Mouse (Mus musculus): ENCODE measurements around the gene Rpl36al. TPM values are rescaled to one million over a fixed set of nuclear protein-coding genes. Genes with fewer than 3 reads are reported as not detected.

The Rpl36al gene
- total RNA-seq (2014; rRNA removed) (412 and 466 TPM in 2 replicates), polyA plus RNA-seq (2012; rRNA removed) (129 and 148 TPM in 2 replicates)

- Histone ChIP-seq H3K27me3 (ENCODE audit: control insufficient read depth, insufficient read depth, low read length) (no peaks in the 10 kb centered on the region), H3K36me3 (ENCODE audit: control insufficient read depth, insufficient read depth, low read length) (peaks cover 3% of the 10 kb centered on the region; the same call in 1 of the 2 replicates), H3K27ac (replicated peaks; ENCODE audit: insufficient read depth, low read depth, low read length) (peak within 1 kb of the TSS; percentile 91), H3K4me1 (ENCODE audit: control insufficient read depth, insufficient read depth, low read length) (peaks cover 15% of the 10 kb centered on the region), H3K9ac (ENCODE audit: low read depth, low read length) (peak within 1 kb of the TSS; percentile 91), H3K4me3 (ENCODE audit: insufficient read depth, low read depth, low read length) (peak within 1 kb of the TSS; percentile 86), H3K79me2 (ENCODE audit: control insufficient read depth, insufficient read depth, low read length) (peaks cover 11% of the 10 kb centered on the region; the same call in 1 of the 2 replicates)
- TF ChIP-seq CTCF (IDR thresholded peaks at IDR 0.05; ENCODE audit: low read depth, low read length) = no peak
- TF ChIP-seq POLR2A (IDR thresholded peaks at IDR 0.05; ENCODE audit: extremely low read depth, insufficient read depth, low read length) = peak; percentile 94
- WGBS = under 1% methylated on average over 84 of the region's 84 CpGs
- DNase-seq (ENCODE audit: extremely low read depth, low read depth, low spot score) = peak; percentile 89
Measured at GRCm38 (mm10) chr12:69183583-69184308, at the start of gene Rpl36al, which contains the start of gene Mgat2. Rpl36al (minus strand) TSS chr12:69184083. Mgat2 (plus strand) TSS chr12:69184157.

- 57% methylated on average over 2 of the region's 2 CpGs for WGBS
- DNase-seq (ENCODE audit: extremely low read depth, low read depth, low spot score) = no peak
- Histone ChIP-seq H3K27me3 (ENCODE audit: control insufficient read depth, insufficient read depth, low read length) (no peaks in the 10 kb centered on the region), H3K9ac (ENCODE audit: low read depth, low read length) (no peak overlapping the region), H3K79me2 (ENCODE audit: control insufficient read depth, insufficient read depth, low read length) (no peaks in the 10 kb centered on the region), H3K4me1 (ENCODE audit: control insufficient read depth, insufficient read depth, low read length) (no peaks in the 10 kb centered on the region), H3K36me3 (ENCODE audit: control insufficient read depth, insufficient read depth, low read length) (no peaks in the 10 kb centered on the region), H3K4me3 (ENCODE audit: insufficient read depth, low read depth, low read length) (no peak overlapping the region), H3K27ac (replicated peaks; ENCODE audit: insufficient read depth, low read depth, low read length) (no peak overlapping the region)
- TF ChIP-seq CTCF (IDR thresholded peaks at IDR 0.05; ENCODE audit: low read depth, low read length) (0 out of 2 replicates have a peak, but pooled peaks have one; percentile 17), POLR2A (IDR thresholded peaks at IDR 0.05; ENCODE audit: extremely low read depth, insufficient read depth, low read length) (no peak)
Measured at GRCm38 (mm10) chr12:69229251-69229650, 45.4 kb upstream of the Rpl36al start.

- Histone ChIP-seq H3K4me3 (ENCODE audit: insufficient read depth, low read depth, low read length) (peak within 1 kb of the TSS; percentile 96), H3K27ac (replicated peaks; ENCODE audit: insufficient read depth, low read depth, low read length) (no peak within 1 kb of the TSS; the same call in 1 of the 2 replicates), H3K4me1 (ENCODE audit: control insufficient read depth, insufficient read depth, low read length) (no peaks in the 10 kb centered on the region), H3K36me3 (ENCODE audit: control insufficient read depth, insufficient read depth, low read length) (no peaks in the 10 kb centered on the region), H3K27me3 (ENCODE audit: control insufficient read depth, insufficient read depth, low read length) (no peaks in the 10 kb centered on the region), H3K79me2 (ENCODE audit: control insufficient read depth, insufficient read depth, low read length) (no peaks in the 10 kb centered on the region), H3K9ac (ENCODE audit: low read depth, low read length) (peak within 1 kb of the TSS; percentile 61)
- TF ChIP-seq CTCF (IDR thresholded peaks at IDR 0.05; ENCODE audit: low read depth, low read length) (no peak), POLR2A (IDR thresholded peaks at IDR 0.05; ENCODE audit: extremely low read depth, insufficient read depth, low read length) (no peak)
- 1% methylated on average over 37 of the region's 37 CpGs for WGBS
- peak; percentile 53 for DNase-seq (ENCODE audit: extremely low read depth, low read depth, low spot score)
Measured at GRCm38 (mm10) chr12:69227776-69228466, 44.0 kb upstream of the Rpl36al start, which contains the start of gene Pole2. Pole2 (minus strand) TSS chr12:69228195.

- WGBS = 67% methylated on average over 19 of the region's 19 CpGs
- no peak overlapping the region for H3K27ac ChIP-seq (replicated peaks; ENCODE audit: insufficient read depth, low read depth, low read length)
Measured at GRCm38 (mm10) chr12:69220613-69221277, 36.9 kb upstream of the Rpl36al start.

GRCm38 (mm10) chr12:69216587-69216986 lies 32.7 kb upstream of the Rpl36al start:
- DNase-seq (ENCODE audit: extremely low read depth, low read depth, low spot score) = no peak
- no peak for TF ChIP-seq CTCF (IDR thresholded peaks at IDR 0.05; ENCODE audit: low read depth, low read length)
- TF ChIP-seq POLR2A (IDR thresholded peaks at IDR 0.05; ENCODE audit: extremely low read depth, insufficient read depth, low read length) = no peak
- Histone ChIP-seq H3K4me3 (ENCODE audit: insufficient read depth, low read depth, low read length) (no peak overlapping the region), H3K36me3 (ENCODE audit: control insufficient read depth, insufficient read depth, low read length) (no peaks in the 10 kb centered on the region), H3K4me1 (ENCODE audit: control insufficient read depth, insufficient read depth, low read length) (no peaks in the 10 kb centered on the region), H3K9ac (ENCODE audit: low read depth, low read length) (no peak overlapping the region), H3K27me3 (ENCODE audit: control insufficient read depth, insufficient read depth, low read length) (no peaks in the 10 kb centered on the region), H3K27ac (replicated peaks; ENCODE audit: insufficient read depth, low read depth, low read length) (no peak overlapping the region), H3K79me2 (ENCODE audit: control insufficient read depth, insufficient read depth, low read length) (no peaks in the 10 kb centered on the region)
- WGBS = 96% methylated on average over 7 of the region's 7 CpGs

More at GRCm38 (mm10) chr12:69220613-69221277, 36.9 kb upstream of the Rpl36al start:
- Histone ChIP-seq H3K27me3 (ENCODE audit: control insufficient read depth, insufficient read depth, low read length) (no peaks in the 10 kb centered on the region), H3K4me1 (ENCODE audit: control insufficient read depth, insufficient read depth, low read length) (no peaks in the 10 kb centered on the region), H3K4me3 (ENCODE audit: insufficient read depth, low read depth, low read length) (no peak overlapping the region), H3K9ac (ENCODE audit: low read depth, low read length) (no peak overlapping the region), H3K36me3 (ENCODE audit: control insufficient read depth, insufficient read depth, low read length) (no peaks in the 10 kb centered on the region), H3K79me2 (ENCODE audit: control insufficient read depth, insufficient read depth, low read length) (no peaks in the 10 kb centered on the region)
- no peak for DNase-seq (ENCODE audit: extremely low read depth, low read depth, low spot score)
- TF ChIP-seq POLR2A (IDR thresholded peaks at IDR 0.05; ENCODE audit: extremely low read depth, insufficient read depth, low read length) = no peak
- no peak for TF ChIP-seq CTCF (IDR thresholded peaks at IDR 0.05; ENCODE audit: low read depth, low read length)

All from liver, adult 2 months (tissue).